Mouse (Mus musculus): Measurements from ENCODE around the gene Tnfrsf8. TPM values are rescaled to one million over a fixed set of nuclear protein-coding genes. Genes with fewer than 3 reads are reported as not detected.
"Not testable (repeated sequence)": the region's sequence is repeated elsewhere in the genome, so short reads cannot be mapped to it uniquely, and the experiment has no call there.

The Tnfrsf8 gene
- polyA plus RNA-seq, 1 experiment from 2014 or later = 0.05 TPM

GRCm38 (mm10) chr4:145322995-145323627 is 8.1 kb upstream of the Tnfrsf8 start:
- Histone ChIP-seq H3K9me3 (0 out of 2 replicates have a peak, but pooled peaks cover 4% of the 10 kb centered on the region), H3K27ac (no peak overlapping the region), H3K4me3 (no peak overlapping the region), H3K36me3 (replicated peaks) (no peaks in the 10 kb centered on the region), H3K4me1 (no peaks in the 10 kb centered on the region), H3K27me3 (ENCODE audit: poor library complexity, severe bottlenecking) (no peaks in the 10 kb centered on the region)
- WGBS = 83% methylated on average over 8 of the region's 8 CpGs
- DNase-seq (ENCODE audit: extremely low spot score, low spot score) = no peak

- Histone ChIP-seq H3K4me1 (no peaks in the 10 kb centered on the region), H3K4me3 (no peak overlapping the region), H3K9me3 (0 out of 2 replicates have a peak, but pooled peaks cover 4% of the 10 kb centered on the region), H3K36me3 (replicated peaks) (no peaks in the 10 kb centered on the region), H3K27me3 (ENCODE audit: poor library complexity, severe bottlenecking) (no peaks in the 10 kb centered on the region), H3K27ac (no peak overlapping the region)
- DNase-seq (ENCODE audit: extremely low spot score, low spot score) = no peak
- 90% methylated on average over 5 of the region's 5 CpGs for WGBS
Observed at GRCm38 (mm10) chr4:145322211-145322610, 7.2 kb upstream of the Tnfrsf8 start.

- WGBS = 84% methylated on average over 4 of the region's 4 CpGs
- Histone ChIP-seq H3K27me3 (ENCODE audit: poor library complexity, severe bottlenecking) (peaks cover 5% of the 10 kb centered on the region), H3K4me1 (no peaks in the 10 kb centered on the region), H3K36me3 (replicated peaks) (no peaks in the 10 kb centered on the region), H3K9me3 (0 out of 2 replicates have a peak, but pooled peaks cover 4% of the 10 kb centered on the region), H3K4me3 (no peak overlapping the region), H3K27ac (no peak overlapping the region)
- no peak for DNase-seq (ENCODE audit: extremely low spot score, low spot score)
Observed at GRCm38 (mm10) chr4:145320624-145321023, 5.7 kb upstream of the Tnfrsf8 start.

- Histone ChIP-seq H3K27ac (no peak overlapping the region), H3K27me3 (ENCODE audit: poor library complexity, severe bottlenecking) (peaks cover 16% of the 10 kb centered on the region), H3K4me3 (no peak overlapping the region), H3K36me3 (replicated peaks) (no peaks in the 10 kb centered on the region), H3K9me3 (0 out of 2 replicates have a peak, but pooled peaks cover 4% of the 10 kb centered on the region), H3K4me1 (peaks cover 5% of the 10 kb centered on the region)
- WGBS = 71% methylated on average over 4 of the region's 4 CpGs
- DNase-seq (ENCODE audit: extremely low spot score, low spot score) = no peak
Observed at GRCm38 (mm10) chr4:145319274-145320226, 4.6 kb upstream of the Tnfrsf8 start.

GRCm38 (mm10) chr4:145316708-145317107 is 1.7 kb upstream of the Tnfrsf8 start:
- H3K4me3 ChIP-seq = no peak overlapping the region
- 92% methylated on average over 5 of the region's 5 CpGs for WGBS
- H3K27me3 ChIP-seq (ENCODE audit: poor library complexity, severe bottlenecking) = peaks cover 24% of the 10 kb centered on the region
- no peak overlapping the region for H3K27ac ChIP-seq
- H3K36me3 ChIP-seq (replicated peaks) = no peaks in the 10 kb centered on the region
- 0 out of 2 replicates have a peak, but pooled peaks cover 4% of the 10 kb centered on the region for H3K9me3 ChIP-seq
- peaks cover 5% of the 10 kb centered on the region for H3K4me1 ChIP-seq
- DNase-seq (ENCODE audit: extremely low spot score, low spot score) = no peak

GRCm38 (mm10) chr4:145313966-145314365 is 998 bp downstream of the Tnfrsf8 start:
- Histone ChIP-seq H3K36me3 (replicated peaks) (no peaks in the 10 kb centered on the region), H3K27ac (no peak overlapping the region), H3K27me3 (ENCODE audit: poor library complexity, severe bottlenecking) (peaks cover 24% of the 10 kb centered on the region), H3K4me1 (peaks cover 5% of the 10 kb centered on the region), H3K4me3 (no peak overlapping the region), H3K9me3 (no peaks in the 10 kb centered on the region)
- WGBS = 86% methylated on average over 4 of the region's 4 CpGs
- no peak for DNase-seq (ENCODE audit: extremely low spot score, low spot score)

- Histone ChIP-seq H3K36me3 (replicated peaks) (no peaks in the 10 kb centered on the region), H3K4me1 (peaks cover 5% of the 10 kb centered on the region), H3K27me3 (ENCODE audit: poor library complexity, severe bottlenecking) (peaks cover 24% of the 10 kb centered on the region), H3K4me3 (no peak overlapping the region), H3K9me3 (no peaks in the 10 kb centered on the region), H3K27ac (no peak overlapping the region)
- 91% methylated on average over 3 of the region's 3 CpGs for WGBS
- no peak for DNase-seq (ENCODE audit: extremely low spot score, low spot score)
Observed at GRCm38 (mm10) chr4:145313256-145313655, 1.7 kb downstream of the Tnfrsf8 start.

- no peaks in the 10 kb centered on the region for H3K9me3 ChIP-seq
- H3K27ac ChIP-seq = no peak overlapping the region
- 79% methylated on average over 7 of the region's 7 CpGs for WGBS
Observed at GRCm38 (mm10) chr4:145312530-145312929, 2.4 kb downstream of the Tnfrsf8 start.

GRCm38 (mm10) chr4:145310859-145311258 is 4.1 kb downstream of the Tnfrsf8 start:
- H3K27ac ChIP-seq = no peak overlapping the region
- H3K4me3 ChIP-seq = no peak overlapping the region
- H3K36me3 ChIP-seq (replicated peaks) = no peaks in the 10 kb centered on the region
- DNase-seq (ENCODE audit: extremely low spot score, low spot score) = no peak
- H3K27me3 ChIP-seq (ENCODE audit: poor library complexity, severe bottlenecking) = peaks cover 21% of the 10 kb centered on the region
- peaks cover 5% of the 10 kb centered on the region for H3K4me1 ChIP-seq
- no peaks in the 10 kb centered on the region for H3K9me3 ChIP-seq
- WGBS = 88% methylated on average over 2 of the region's 2 CpGs

More at GRCm38 (mm10) chr4:145312530-145312929, 2.4 kb downstream of the Tnfrsf8 start:
- peaks cover 5% of the 10 kb centered on the region for H3K4me1 ChIP-seq
- no peaks in the 10 kb centered on the region for H3K36me3 ChIP-seq (replicated peaks)
- no peak overlapping the region for H3K4me3 ChIP-seq
- DNase-seq (ENCODE audit: extremely low spot score, low spot score) = no peak
- peaks cover 24% of the 10 kb centered on the region for H3K27me3 ChIP-seq (ENCODE audit: poor library complexity, severe bottlenecking)

- no peak overlapping the region for H3K4me3 ChIP-seq
- no peaks in the 10 kb centered on the region for H3K27me3 ChIP-seq (ENCODE audit: poor library complexity, severe bottlenecking)
- H3K9me3 ChIP-seq = no peaks in the 10 kb centered on the region
- no peak for DNase-seq (ENCODE audit: extremely low spot score, low spot score)
- H3K36me3 ChIP-seq (replicated peaks) = no peaks in the 10 kb centered on the region
- no peak overlapping the region for H3K27ac ChIP-seq
- WGBS = 48% methylated on average over 4 of the region's 4 CpGs
- H3K4me1 ChIP-seq = no peaks in the 10 kb centered on the region
Observed at GRCm38 (mm10) chr4:145306422-145306821, 8.5 kb downstream of the Tnfrsf8 start.

GRCm38 (mm10) chr4:145305661-145306362 is 9.2 kb downstream of the Tnfrsf8 start:
- H3K9me3 ChIP-seq; H3K36me3 ChIP-seq (replicated peaks); DNase-seq (ENCODE audit: extremely low spot score, low spot score); H3K4me3 ChIP-seq; H3K4me1 ChIP-seq; H3K27ac ChIP-seq; H3K27me3 ChIP-seq (ENCODE audit: poor library complexity, severe bottlenecking): not testable (repeated sequence)
- 53% methylated on average over 2 of the region's 2 CpGs for WGBS

GRCm38 (mm10) chr4:145304109-145304508 is 10.9 kb downstream of the Tnfrsf8 start:
- 83% methylated on average over 4 of the region's 4 CpGs for WGBS
- DNase-seq (ENCODE audit: extremely low spot score, low spot score) = no peak
- H3K36me3 ChIP-seq (replicated peaks) = no peaks in the 10 kb centered on the region
- H3K4me3 ChIP-seq = no peak overlapping the region
- H3K9me3 ChIP-seq = no peaks in the 10 kb centered on the region
- H3K27me3 ChIP-seq (ENCODE audit: poor library complexity, severe bottlenecking) = no peaks in the 10 kb centered on the region
- H3K4me1 ChIP-seq = no peaks in the 10 kb centered on the region
- H3K27ac ChIP-seq = no peak overlapping the region

Measured in forebrain, embryonic 10.5 days (tissue).